Mouse (Mus musculus) CH12.LX (cell line): ENCODE data around the gene Zmynd10.

Experiments used
- CTCF ChIP-seq, 2 experiments: IDR thresholded peaks in 1 of 2; conservative IDR thresholded peaks in 1 of 2; 2 replicates each; pipeline ENCODE4 v1.5.1; 2011 to 2012; ENCODE audit warnings: low read depth in 2 of 2, low read length in 2 of 2, improper control_type of control experiment in 1 of 2, inconsistent platforms in 1 of 2, mild to moderate bottlenecking in 1 of 2, moderate library complexity in 1 of 2
- USF1 ChIP-seq: IDR thresholded peaks from 2 replicates; pipeline ENCODE4 v1.6.1; 2014; ENCODE audit warnings: low read depth, mild to moderate bottlenecking, inconsistent platforms, low read length, improper control_type of control experiment

- TF ChIP-seq CTCF (conservative IDR thresholded peaks at IDR 0.05 in 1 of 2, IDR thresholded peaks at IDR 0.05 in 1 of 2; ENCODE audit: low read depth in 2 of 2, low read length in 2 of 2): no peak
- no peak for TF ChIP-seq USF1
Observed at GRCm38 (mm10) chr9:107580501-107581317, 33.6 kb downstream of the Zmynd10 start, which contains the start of gene Hyal3.
